Mouse (Mus musculus) heart, embryonic 16.5 days (tissue): ENCODE measurements around the gene Vmn1r192. TPM values are rescaled to one million over a fixed set of nuclear protein-coding genes. Genes with fewer than 3 reads are reported as not detected.

Experiments
- microRNA-seq: library from miRNA; unstranded; fragments of <30 nt; microRNA quantifications from one replicate; pipeline ENCODE4, GENCODE M21; 2017
- polyA plus RNA-seq: library from polyadenylated mRNA; unstranded; fragments of >200 nt; fragmentation: Nextera tagmentation; extraction: Ambion mirVana; gene quantifications from 2 replicates; pipeline ENCODE4 v1.2.1, GENCODE M21; 2015

The Vmn1r192 gene
- polyA plus RNA-seq, 1 experiment from 2014 or later: not detected

Small RNAs within 50 kb of the gene (microRNA-seq; reads per million reads assigned to microRNA genes)
- not detected for gene Gm23282
- not detected for gene Gm25084

Other genes with a start within 250 kb of the Vmn1r192 start
- 2.9 and 4.7 TPM in 2 replicates for gene Zfp184, start 246.0 kb downstream of the Vmn1r192 start, polyA plus RNA-seq
- gene Pom121l2, start 209.9 kb downstream of the Vmn1r192 start, polyA plus RNA-seq: not detected in 2 replicates
- 62.9 and 135 TPM in 2 replicates for gene Prss16, start 181.4 kb downstream of the Vmn1r192 start, polyA plus RNA-seq
- gene Hist1h2ah, start 155.6 kb downstream of the Vmn1r192 start, polyA plus RNA-seq: 5.3 and 7.9 TPM in 2 replicates
- gene Hist1h2bk, start 155.3 kb downstream of the Vmn1r192 start, polyA plus RNA-seq: 1.6 and 3.1 TPM in 2 replicates
- 9.0 and 10.6 TPM in 2 replicates for gene Hist1h4i, start 149.8 kb downstream of the Vmn1r192 start, polyA plus RNA-seq
- gene Hist1h2ag, start 148.2 kb downstream of the Vmn1r192 start, polyA plus RNA-seq: 13.3 and 22.0 TPM in 2 replicates
- gene Hist1h2bj, start 147.9 kb downstream of the Vmn1r192 start, polyA plus RNA-seq: 5.5 and 9.9 TPM in 2 replicates
- not detected in 2 replicates for gene Vmn1r188, start 106.7 kb downstream of the Vmn1r192 start, polyA plus RNA-seq
- not detected in 2 replicates for gene Vmn1r189, start 85.3 kb downstream of the Vmn1r192 start, polyA plus RNA-seq
- gene Vmn1r191, start 7.2 kb downstream of the Vmn1r192 start, polyA plus RNA-seq: not detected in 2 replicates
- not detected in 2 replicates for gene Vmn1r193, start 32.0 kb upstream of the Vmn1r192 start, polyA plus RNA-seq
- not detected in 2 replicates for gene Vmn1r194, start 53.1 kb upstream of the Vmn1r192 start, polyA plus RNA-seq
- gene Vmn1r195, start 79.4 kb upstream of the Vmn1r192 start, polyA plus RNA-seq: not detected in 2 replicates
- not detected in 2 replicates for gene Vmn1r196, start 98.8 kb upstream of the Vmn1r192 start, polyA plus RNA-seq
- not detected in 2 replicates for gene Vmn1r197, start 133.4 kb upstream of the Vmn1r192 start, polyA plus RNA-seq
- not detected in 2 replicates for gene Vmn1r198, start 159.2 kb upstream of the Vmn1r192 start, polyA plus RNA-seq
- not detected in 2 replicates for gene Vmn1r199, start 188.7 kb upstream of the Vmn1r192 start, polyA plus RNA-seq
- gene Vmn1r200, start 199.2 kb upstream of the Vmn1r192 start, polyA plus RNA-seq: not detected in 2 replicates